Mouse (Mus musculus): ENCODE results near the gene Mrps10. TPM values are rescaled to one million over a fixed set of nuclear protein-coding genes. Genes with fewer than 3 reads are reported as not detected.

Gene Mrps10
- polyA plus RNA-seq (2015; fragmentation: Nextera tagmentation; extraction: Ambion mirVana): 66.9 and 70.0 TPM in 2 replicates

GRCm38 (mm10) chr17:47368401-47369086 lies at the start of gene Mrps10:
Mrps10 (plus strand) TSS chr17:47368887.
- WGBS: 3% methylated on average over 35 of the region's 35 CpGs
- H3K27ac ChIP-seq (replicated peaks): peak within 1 kb of the TSS; percentile 49; the same call in 1 of the 2 replicates
- H3K4me3 ChIP-seq (replicated peaks): peak within 1 kb of the TSS; percentile 83
- no peaks in the 10 kb centered on the region for H3K9me3 ChIP-seq (replicated peaks)
- 0 out of 2 replicates have a peak, but pooled peaks cover 4% of the 10 kb centered on the region for H3K27me3 ChIP-seq
- H3K9ac ChIP-seq: peak within 1 kb of the TSS; percentile 50
- peaks cover 12% of the 10 kb centered on the region for H3K4me1 ChIP-seq
- ATAC-seq (ENCODE audit: insufficient number of reproducible peaks, low FRiP score, low TSS enrichment, low read depth): peak; percentile 81
- peaks cover 15% of the 10 kb centered on the region for H3K36me3 ChIP-seq
- H3K4me2 ChIP-seq (replicated peaks): peak within 1 kb of the TSS; percentile 80

GRCm38 (mm10) chr17:47318972-47319625 lies 49.6 kb upstream of the Mrps10 start:
- no peak overlapping the region for H3K4me3 ChIP-seq (replicated peaks)
- no peaks in the 10 kb centered on the region for H3K27me3 ChIP-seq
- no peak for ATAC-seq (ENCODE audit: insufficient number of reproducible peaks, low FRiP score, low TSS enrichment, low read depth)
- no peak overlapping the region for H3K27ac ChIP-seq (replicated peaks)
- H3K36me3 ChIP-seq: peaks cover 67% of the 10 kb centered on the region
- no peak overlapping the region for H3K4me2 ChIP-seq (replicated peaks)
- 77% methylated on average over 20 of the region's 20 CpGs for WGBS
- no peaks in the 10 kb centered on the region for H3K4me1 ChIP-seq
- no peak overlapping the region for H3K9ac ChIP-seq
- no peaks in the 10 kb centered on the region for H3K9me3 ChIP-seq (replicated peaks)

GRCm38 (mm10) chr17:47319761-47320160 lies 48.9 kb upstream of the Mrps10 start:
- H3K9ac ChIP-seq: no peak overlapping the region
- WGBS: 89% methylated on average over 12 of the region's 12 CpGs
- no peaks in the 10 kb centered on the region for H3K9me3 ChIP-seq (replicated peaks)
- H3K27ac ChIP-seq (replicated peaks): no peak overlapping the region
- no peak overlapping the region for H3K4me3 ChIP-seq (replicated peaks)
- H3K27me3 ChIP-seq: no peaks in the 10 kb centered on the region
- no peak overlapping the region for H3K4me2 ChIP-seq (replicated peaks)
- H3K4me1 ChIP-seq: no peaks in the 10 kb centered on the region
- no peak for ATAC-seq (ENCODE audit: insufficient number of reproducible peaks, low FRiP score, low TSS enrichment, low read depth)
- peaks cover 67% of the 10 kb centered on the region for H3K36me3 ChIP-seq

GRCm38 (mm10) chr17:47322128-47322990 lies 46.3 kb upstream of the Mrps10 start:
- Histone ChIP-seq H3K4me3 (replicated peaks) (no peak overlapping the region), H3K9ac (no peak overlapping the region), H3K4me1 (no peaks in the 10 kb centered on the region), H3K36me3 (peaks cover 55% of the 10 kb centered on the region), H3K27me3 (no peaks in the 10 kb centered on the region), H3K4me2 (replicated peaks) (no peak overlapping the region), H3K9me3 (replicated peaks) (no peaks in the 10 kb centered on the region), H3K27ac (replicated peaks) (no peak overlapping the region)
- no peak for ATAC-seq (ENCODE audit: insufficient number of reproducible peaks, low FRiP score, low TSS enrichment, low read depth)
- 79% methylated on average over 22 of the region's 22 CpGs for WGBS

- H3K27ac ChIP-seq (replicated peaks): no peak overlapping the region
- H3K9ac ChIP-seq: no peak overlapping the region
- no peaks in the 10 kb centered on the region for H3K27me3 ChIP-seq
- H3K4me3 ChIP-seq (replicated peaks): no peak overlapping the region
- WGBS: 87% methylated on average over 6 of the region's 6 CpGs
- no peaks in the 10 kb centered on the region for H3K4me1 ChIP-seq
- H3K36me3 ChIP-seq: peaks cover 57% of the 10 kb centered on the region
- no peak overlapping the region for H3K4me2 ChIP-seq (replicated peaks)
- no peak for ATAC-seq (ENCODE audit: insufficient number of reproducible peaks, low FRiP score, low TSS enrichment, low read depth)
- H3K9me3 ChIP-seq (replicated peaks): no peaks in the 10 kb centered on the region
These were observed 45.7 kb upstream of the Mrps10 start for GRCm38 (mm10) chr17:47322991-47323295.

- H3K9ac ChIP-seq: no peak overlapping the region
- 0 out of 2 replicates have a peak, but pooled peaks cover 7% of the 10 kb centered on the region for H3K4me1 ChIP-seq
- 87% methylated on average over 12 of the region's 12 CpGs for WGBS
- no peak overlapping the region for H3K4me3 ChIP-seq (replicated peaks)
- ATAC-seq (ENCODE audit: insufficient number of reproducible peaks, low FRiP score, low TSS enrichment, low read depth): no peak
- H3K27me3 ChIP-seq: no peaks in the 10 kb centered on the region
- H3K9me3 ChIP-seq (replicated peaks): no peaks in the 10 kb centered on the region
- no peak overlapping the region for H3K27ac ChIP-seq (replicated peaks)
- H3K36me3 ChIP-seq: peaks cover 71% of the 10 kb centered on the region
- no peak overlapping the region for H3K4me2 ChIP-seq (replicated peaks)
These were observed 41.1 kb upstream of the Mrps10 start for GRCm38 (mm10) chr17:47327559-47327958.

- Histone ChIP-seq H3K27me3 (no peaks in the 10 kb centered on the region), H3K36me3 (peaks cover 67% of the 10 kb centered on the region), H3K4me1 (0 out of 2 replicates have a peak, but pooled peaks cover 7% of the 10 kb centered on the region), H3K9ac (no peak overlapping the region), H3K4me3 (replicated peaks) (no peak overlapping the region), H3K4me2 (replicated peaks) (no peak overlapping the region), H3K27ac (replicated peaks) (no peak overlapping the region), H3K9me3 (replicated peaks) (no peaks in the 10 kb centered on the region)
- whole genome bisulfite sequencing: 59% methylated on average over 7 of the region's 7 CpGs
- no peak for ATAC-seq (ENCODE audit: insufficient number of reproducible peaks, low FRiP score, low TSS enrichment, low read depth)
These were observed 40.7 kb upstream of the Mrps10 start for GRCm38 (mm10) chr17:47327969-47328368.

GRCm38 (mm10) chr17:47328552-47329343 lies 39.9 kb upstream of the Mrps10 start:
- Histone ChIP-seq H3K9ac (no peak overlapping the region), H3K4me3 (replicated peaks) (no peak overlapping the region), H3K27me3 (no peaks in the 10 kb centered on the region), H3K9me3 (replicated peaks) (no peaks in the 10 kb centered on the region), H3K27ac (replicated peaks) (no peak overlapping the region), H3K4me1 (0 out of 2 replicates have a peak, but pooled peaks cover 7% of the 10 kb centered on the region), H3K4me2 (replicated peaks) (no peak overlapping the region), H3K36me3 (peaks cover 60% of the 10 kb centered on the region)
- ATAC-seq (ENCODE audit: insufficient number of reproducible peaks, low FRiP score, low TSS enrichment, low read depth): no peak
- 91% methylated on average over 26 of the region's 26 CpGs for WGBS

GRCm38 (mm10) chr17:47330616-47331015 lies 38.1 kb upstream of the Mrps10 start:
- peaks cover 58% of the 10 kb centered on the region for H3K36me3 ChIP-seq
- H3K4me1 ChIP-seq: 0 out of 2 replicates have a peak, but pooled peaks cover 7% of the 10 kb centered on the region
- no peaks in the 10 kb centered on the region for H3K27me3 ChIP-seq
- ATAC-seq (ENCODE audit: insufficient number of reproducible peaks, low FRiP score, low TSS enrichment, low read depth): no peak
- no peak overlapping the region for H3K4me3 ChIP-seq (replicated peaks)
- H3K9me3 ChIP-seq (replicated peaks): no peaks in the 10 kb centered on the region
- no peak overlapping the region for H3K27ac ChIP-seq (replicated peaks)
- H3K9ac ChIP-seq: no peak overlapping the region
- H3K4me2 ChIP-seq (replicated peaks): no peak overlapping the region
- WGBS: 87% methylated on average over 9 of the region's 9 CpGs

- Histone ChIP-seq H3K4me2 (replicated peaks) (no peak overlapping the region), H3K27me3 (no peaks in the 10 kb centered on the region), H3K9ac (no peak overlapping the region), H3K27ac (replicated peaks) (no peak overlapping the region), H3K4me3 (replicated peaks) (no peak overlapping the region), H3K4me1 (0 out of 2 replicates have a peak, but pooled peaks cover 7% of the 10 kb centered on the region), H3K9me3 (replicated peaks) (no peaks in the 10 kb centered on the region), H3K36me3 (peaks cover 60% of the 10 kb centered on the region)
- ATAC-seq (ENCODE audit: insufficient number of reproducible peaks, low FRiP score, low TSS enrichment, low read depth): no peak
- 63% methylated on average over 12 of the region's 12 CpGs for WGBS
These were observed 36.6 kb upstream of the Mrps10 start for GRCm38 (mm10) chr17:47332001-47332611.
